8 mouse cellular contexts compared by ENCODE assay signal in the genomic region with DNA sequence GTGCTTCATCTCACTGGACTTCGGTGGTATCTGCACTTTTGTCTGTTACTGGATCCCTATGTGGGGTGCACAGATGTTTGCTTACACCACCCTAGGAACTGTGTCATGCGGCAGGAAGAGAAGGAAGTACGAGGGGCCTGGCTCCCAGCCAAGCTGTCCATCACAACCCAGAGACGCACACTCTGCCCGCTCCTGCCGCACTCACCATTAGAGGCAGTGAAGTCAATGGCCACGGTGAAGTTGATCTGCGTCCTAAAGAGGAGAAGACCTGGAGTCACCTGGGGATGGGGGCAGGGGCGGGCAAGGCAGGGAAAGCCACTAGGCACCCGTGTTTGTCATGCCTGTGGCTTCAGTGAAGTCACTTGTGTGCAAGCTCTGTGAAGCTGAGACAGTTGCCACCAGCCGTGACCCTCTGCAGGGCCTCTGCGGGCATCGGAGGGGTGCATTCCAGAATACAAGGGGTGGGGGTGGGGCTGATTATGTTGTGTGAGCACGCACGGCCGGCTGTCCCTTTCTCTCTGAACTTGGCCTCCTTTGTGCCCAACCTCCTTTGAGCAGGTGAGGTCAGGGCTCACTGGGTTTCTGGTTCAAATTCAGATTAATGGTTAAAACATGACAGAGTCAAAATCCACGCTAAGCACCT. TPM values are rescaled to one million over a fixed set of nuclear protein-coding genes. Genes with fewer than 3 reads are reported as not detected.
DNase-seq lines count a peak whose midpoint lies in the region; ATAC-seq and TF ChIP-seq lines count a peak whose summit lies in the region.

No protein-coding gene starts in this region.

- peak; percentile 40; the same call in 1 of the 2 replicates for ATAC-seq in heart, postnatal 0 days (ENCODE audit: insufficient read depth, low read depth)
- ATAC-seq in midbrain, embryonic 14.5 days (ENCODE audit: low FRiP score, low TSS enrichment) = no peak

- peak overlapping the region; percentile 54 for H3K9ac ChIP-seq in MEL (ENCODE audit: control insufficient read depth, low read depth, low read length, poor library complexity, severe bottlenecking)
- no peak overlapping the region for H3K9ac ChIP-seq in heart, postnatal 0 days (replicated peaks; ENCODE audit: low read depth, low read length)
- H3K9ac ChIP-seq in midbrain, embryonic 14.5 days (replicated peaks; ENCODE audit: low read length) = no peak overlapping the region

- TF ChIP-seq RAD21 in MEL (IDR thresholded peaks at IDR 0.05; ENCODE audit: low read depth, low read length) = no peak

- H3K4me2 ChIP-seq in heart, postnatal 0 days (ENCODE audit: low read depth, low read length) = peak overlapping the region; percentile 37; the same call in 1 of the 2 replicates
- 0 out of 2 replicates have a peak overlapping the region, but pooled peaks have one; percentile 3 for H3K4me2 ChIP-seq in midbrain, embryonic 14.5 days (ENCODE audit: low read length)

- H3K27me3 ChIP-seq in MEL (ENCODE audit: control insufficient read depth in 1 of 2, insufficient read depth in 2 of 2, low read length in 2 of 2) = no peaks in the 10 kb centered on the region
- H3K27me3 ChIP-seq in heart, postnatal 0 days (ENCODE audit: control insufficient read depth, insufficient read depth, low read length) = no peaks in the 10 kb centered on the region
- H3K27me3 ChIP-seq in midbrain, embryonic 14.5 days (ENCODE audit: control insufficient read depth, insufficient read depth, low read length) = no peaks in the 10 kb centered on the region

- peak overlapping the region; percentile 30 to 55 for H3K4me3 ChIP-seq in MEL (ENCODE audit: control insufficient read depth in 1 of 2, insufficient read depth in 1 of 2, low read depth in 2 of 2, low read length in 2 of 2)
- no peak overlapping the region for H3K4me3 ChIP-seq in heart, postnatal 0 days (ENCODE audit: low read depth, low read length)
- no peak overlapping the region for H3K4me3 ChIP-seq in midbrain, embryonic 14.5 days (replicated peaks; ENCODE audit: low read depth, low read length)

- WGBS in heart, postnatal 0 days = 15% methylated on average over 17 of the region's 17 CpGs
- 10% methylated on average over 17 of the region's 17 CpGs for WGBS in midbrain, embryonic 14.5 days

- no peak for TF ChIP-seq CTCF in MEL (IDR thresholded peaks at IDR 0.05 in 2 of 3, conservative IDR thresholded peaks at IDR 0.05 in 1 of 3; ENCODE audit: control insufficient read depth in 1 of 3, insufficient read depth in 1 of 3, low read depth in 2 of 3, low read length in 3 of 3, poor library complexity in 1 of 3, severe bottlenecking in 1 of 3)
- TF ChIP-seq CTCF in heart, postnatal 0 days (IDR thresholded peaks at IDR 0.05; ENCODE audit: low read depth) = no peak

- peak overlapping the region; percentile 78 for H3K27ac ChIP-seq in MEL (ENCODE audit: control insufficient read depth, low read depth, low read length)
- no peak overlapping the region for H3K27ac ChIP-seq in heart, postnatal 0 days (ENCODE audit: low read depth)
- H3K27ac ChIP-seq in midbrain, embryonic 14.5 days (replicated peaks; ENCODE audit: low read depth, low read length) = peak overlapping the region; percentile 89

- peak; percentile 39 to 40; a peak in 3 of 4 replicates for TF ChIP-seq EP300 in MEL (IDR thresholded peaks at IDR 0.05; ENCODE audit: low read depth in 1 of 2, low read length in 2 of 2)
- TF ChIP-seq EP300 in heart, postnatal 0 days (IDR thresholded peaks at IDR 0.05; ENCODE audit: low read depth) = no peak

- no peaks in the 10 kb centered on the region for H3K79me2 ChIP-seq in MEL (ENCODE audit: control insufficient read depth, insufficient read depth, low read length, poor library complexity)

- TF ChIP-seq POLR2A in MEL (IDR thresholded peaks at IDR 0.05; ENCODE audit: control insufficient read depth in 1 of 2, insufficient read depth in 1 of 2, low read depth in 1 of 2, low read length in 2 of 2, poor library complexity in 1 of 2) = peak; percentile 31 to 60; a peak in 3 of 4 replicates

- H3K9me3 ChIP-seq in MEL (replicated peaks; ENCODE audit: insufficient read depth, low read length) = no peaks in the 10 kb centered on the region
- H3K9me3 ChIP-seq in heart, postnatal 0 days (replicated peaks; ENCODE audit: control insufficient read depth, low read length) = peaks cover 16% of the 10 kb centered on the region
- H3K9me3 ChIP-seq in midbrain, embryonic 14.5 days (ENCODE audit: control insufficient read depth, low read length) = no peaks in the 10 kb centered on the region

- peak; percentile 34 for DNase-seq in gastrocnemius, postnatal 10 days
- no peak for DNase-seq in gastrocnemius, adult 18-20 months (ENCODE audit: low spot score)
- DNase-seq in MEL (ENCODE audit: low read depth, low spot score) = peak; percentile 89
- peak; percentile 30 for DNase-seq in heart, postnatal 0 days (ENCODE audit: low spot score)
- peak; percentile 35 for DNase-seq in liver
- DNase-seq in midbrain, embryonic 14.5 days = peak; percentile 55
- DNase-seq in cerebellum, adult 11 months = no peak
- DNase-seq in ovary, postnatal 14 days (ENCODE audit: low spot score) = no peak

- peaks cover 4 to 40% of the 10 kb centered on the region in 2 experiments; a peak in 3 of 4 replicates for H3K4me1 ChIP-seq in MEL (ENCODE audit: control insufficient read depth in 1 of 2, insufficient read depth in 2 of 2, low read length in 2 of 2)
- peaks cover 10% of the 10 kb centered on the region for H3K4me1 ChIP-seq in heart, postnatal 0 days (ENCODE audit: control insufficient read depth, insufficient read depth)
- peaks cover 22% of the 10 kb centered on the region for H3K4me1 ChIP-seq in midbrain, embryonic 14.5 days (ENCODE audit: control insufficient read depth, insufficient read depth, low read length)

- peaks cover 0 to 12% of the 10 kb centered on the region in 2 experiments; a peak in 2 of 4 replicates for H3K36me3 ChIP-seq in MEL (ENCODE audit: control insufficient read depth in 1 of 2, insufficient read depth in 2 of 2, low read length in 2 of 2)
- no peaks in the 10 kb centered on the region for H3K36me3 ChIP-seq in heart, postnatal 0 days (replicated peaks; ENCODE audit: control insufficient read depth, insufficient read depth, low read length)
- no peaks in the 10 kb centered on the region for H3K36me3 ChIP-seq in midbrain, embryonic 14.5 days (ENCODE audit: control insufficient read depth, insufficient read depth, low read length)

TF ChIP-seq in MEL, 35 proteins besides CTCF, POLR2A, EP300 and RAD21 (continues in another document):
- TF ChIP-seq TBP (IDR thresholded peaks at IDR 0.05; ENCODE audit: low read depth, low read length) (no peak), MAX (IDR thresholded peaks at IDR 0.05; ENCODE audit: low read length) (peak; percentile 48; the same call in 1 of the 2 replicates), CHD2 (IDR thresholded peaks at IDR 0.05; ENCODE audit: low read length) (no peak), JUND (IDR thresholded peaks at IDR 0.05; ENCODE audit: low read depth, low read length) (no peak), SMC3 (IDR thresholded peaks at IDR 0.05; ENCODE audit: low read depth, low read length) (no peak), BHLHE40 (IDR thresholded peaks at IDR 0.05; ENCODE audit: borderline replicate concordance, low read depth, low read length) (no peak), MAFK (IDR thresholded peaks at IDR 0.05; ENCODE audit: borderline replicate concordance, low read depth, low read length) (no peak), KAT2A (conservative IDR thresholded peaks at IDR 0.05; ENCODE audit: low read depth, low read length) (no peak), GATA1 (IDR thresholded peaks at IDR 0.05; ENCODE audit: low read depth, low read length) (no peak), SIN3A (IDR thresholded peaks at IDR 0.05; ENCODE audit: low read length) (peak; percentile 74), MYB (IDR thresholded peaks at IDR 0.05; ENCODE audit: low read depth, low read length) (no peak), ZKSCAN1 (IDR thresholded peaks at IDR 0.05; ENCODE audit: low read depth, low read length) (no peak), HCFC1 (IDR thresholded peaks at IDR 0.05; ENCODE audit: low read depth, low read length) (peak; percentile 56; the same call in 1 of the 2 replicates), ELF1 (IDR thresholded peaks at IDR 0.05; ENCODE audit: low read depth, low read length) (0 out of 2 replicates have a peak, but pooled peaks have one; percentile 13), TAL1 (IDR thresholded peaks at IDR 0.05; ENCODE audit: low read length) (peak; percentile 18; the same call in 1 of the 2 replicates), ETS1 (IDR thresholded peaks at IDR 0.05; ENCODE audit: low read depth, low read length) (peak; percentile 84), GABPA (IDR thresholded peaks at IDR 0.05; ENCODE audit: low read depth, low read length) (no peak), MXI1 (IDR thresholded peaks at IDR 0.05; ENCODE audit: low read depth, low read length) (peak; percentile 34; the same call in 1 of the 2 replicates), POLR2AphosphoS2 (IDR thresholded peaks at IDR 0.05; ENCODE audit: low read length) (0 out of 2 replicates have a peak, but pooled peaks have one; percentile 42), NRF1 (IDR thresholded peaks at IDR 0.05; ENCODE audit: insufficient read depth, low read depth, low read length, poor library complexity, severe bottlenecking) (no peak), TCF12 (IDR thresholded peaks at IDR 0.05; ENCODE audit: low read depth, low read length) (peak; percentile 47; the same call in 1 of the 2 replicates), CHD1 (IDR thresholded peaks at IDR 0.05; ENCODE audit: low read depth, low read length) (no peak), ZNF384 (IDR thresholded peaks at IDR 0.05; ENCODE audit: low read depth, low read length) (no peak), MYC (IDR thresholded peaks at IDR 0.05; ENCODE audit: low read depth, low read length) (0 out of 2 replicates have a peak, but pooled peaks have one; percentile 43), RCOR1 (IDR thresholded peaks at IDR 0.05; ENCODE audit: low read depth, low read length) (no peak), MAZ (IDR thresholded peaks at IDR 0.05; ENCODE audit: low read depth, low read length) (no peak), ZMIZ1 (IDR thresholded peaks at IDR 0.05; ENCODE audit: low read depth, low read length) (0 out of 2 replicates have a peak, but pooled peaks have one; percentile 47)

RNA-seq across cellular contexts. Expression of a gene that starts 50.6 kb away (rescaled TPM):
- total RNA-seq in gastrocnemius, postnatal 10 days (2021) = 1 to 10 TPM in 1 of 2 experiments, under 1 TPM in 1; 0.68 to 1.6 TPM
- under 1 TPM; 0.31 to 0.34 TPM for total RNA-seq in gastrocnemius, adult 18-20 months (2021)
- 5.4 and 9.5 TPM in 2 replicates for total RNA-seq in MEL (2012; rRNA removed)
- 1 to 10 TPM in 1 of 2 experiments, not detected in 1; 7.0 TPM for polyA plus RNA-seq in MEL (2012; ENCODE audit: insufficient read depth in 1 of 2, insufficient read length in 2 of 2, low read depth in 1 of 2, low replicate concordance in 2 of 2, missing spikeins in 1 of 2)
- 2.0 TPM in 1 of 2 replicates, not detected in the other for total RNA-seq in heart, postnatal 0 days (2014; rRNA removed; ENCODE audit: low replicate concordance)
- polyA plus RNA-seq in heart, postnatal 0 days (2015; fragmentation: Nextera tagmentation; extraction: Ambion mirVana) = 0.18 and 0.23 TPM in 2 replicates
- 0.20 TPM in 1 of 2 replicates, not detected in the other for polyA plus RNA-seq in midbrain, embryonic 14.5 days (2014; fragmentation: Nextera tagmentation; extraction: Ambion mirVana)

Comparison
In these comparisons a context has a peak if more than half of its experiments do, and no peak if none do; other contexts are left out.
1. DNase-seq: peak in gastrocnemius, postnatal 10 days (single experiment), MEL (single experiment), heart, postnatal 0 days (single experiment), liver (single experiment) and midbrain, embryonic 14.5 days (single experiment); none in gastrocnemius, adult 18-20 months (single experiment), cerebellum, adult 11 months (single experiment) and ovary, postnatal 14 days (single experiment).
2. H3K4me3 ChIP-seq: peak in MEL (2 of 2); none in heart, postnatal 0 days (single experiment) and midbrain, embryonic 14.5 days (single experiment).